Mouse (Mus musculus): ENCODE results near the gene Gm39115. TPM values are rescaled to one million over a fixed set of nuclear protein-coding genes. Genes with fewer than 3 reads are reported as not detected.
"Not testable (repeated sequence)": the region's sequence is repeated elsewhere in the genome, so short reads cannot be mapped to it uniquely, and the experiment has no call there.

Gm39115 gene
- total and polyA plus RNA-seq, 3 experiments: not detected

- H3K9me3 ChIP-seq (replicated peaks; ENCODE audit: low read length); H3K27ac ChIP-seq (ENCODE audit: insufficient read depth, low read depth); in situ Hi-C loops (cut with MboI; ENCODE audit: low pct_ligation_motif_present, low pct_unique_long_range_greater_than_20kb, low sequenced_read_pairs); H3K4me1 ChIP-seq (ENCODE audit: control insufficient read depth in 1 of 2, insufficient read depth in 2 of 2); H3K4me2 ChIP-seq (ENCODE audit: insufficient read depth, low read depth, poor library complexity, severe bottlenecking); H3K79me2 ChIP-seq (replicated peaks; ENCODE audit: control insufficient read depth, extremely low read depth, insufficient read depth, poor library complexity, severe bottlenecking); dilution Hi-C loops (cut with MboI; ENCODE audit: extremely low pct_ligation_motif_present, extremely low pct_unique_long_range_greater_than_20kb, low sequenced_read_pairs); H3K4me3 ChIP-seq (replicated peaks in 1 of 3; ENCODE audit: low read depth in 2 of 3, low read length in 2 of 3, poor library complexity in 1 of 3); H3K9ac ChIP-seq (ENCODE audit: insufficient read depth, low read depth); DNase-seq (ENCODE audit: extremely low read depth); H3K36me3 ChIP-seq (replicated peaks in 1 of 2; ENCODE audit: control insufficient read depth in 1 of 2, insufficient read depth in 1 of 2, low read length in 1 of 2): not testable (repeated sequence)
- H3K27me3 ChIP-seq (replicated peaks): peaks cover 63% of the 10 kb centered on the region
Measured at GRCm38 (mm10) chr7:142143506-142144010, 7.7 kb upstream of the Gm39115 start.

GRCm38 (mm10) chr7:142140696-142141095 is 4.9 kb upstream of the Gm39115 start:
- H3K4me2 ChIP-seq (ENCODE audit: insufficient read depth, low read depth, poor library complexity, severe bottlenecking): no peak overlapping the region
- no peaks in the 10 kb centered on the region for H3K4me1 ChIP-seq (ENCODE audit: control insufficient read depth in 1 of 2, insufficient read depth in 2 of 2)
- no peak overlapping the region for H3K9ac ChIP-seq (ENCODE audit: insufficient read depth, low read depth)
- H3K9me3 ChIP-seq (replicated peaks; ENCODE audit: low read length): peaks cover 3% of the 10 kb centered on the region
- DNase-seq (ENCODE audit: extremely low read depth): no peak
- in situ Hi-C loops (cut with MboI; ENCODE audit: low pct_ligation_motif_present, low pct_unique_long_range_greater_than_20kb, low sequenced_read_pairs): no loop called here
- no peak overlapping the region for H3K4me3 ChIP-seq (replicated peaks in 1 of 3; ENCODE audit: low read depth in 2 of 3, low read length in 2 of 3, poor library complexity in 1 of 3)
- H3K27ac ChIP-seq (ENCODE audit: insufficient read depth, low read depth): no peak overlapping the region
- H3K79me2 ChIP-seq (replicated peaks; ENCODE audit: control insufficient read depth, extremely low read depth, insufficient read depth, poor library complexity, severe bottlenecking): no peaks in the 10 kb centered on the region
- TF ChIP-seq PAX5 (IDR thresholded peaks at IDR 0.05; ENCODE audit: low read length) (no peak), MAZ (IDR thresholded peaks at IDR 0.05; ENCODE audit: low read depth, low read length) (no peak), ZC3H11A (IDR thresholded peaks at IDR 0.05; ENCODE audit: low read depth, low read length) (no peak), JUN (IDR thresholded peaks at IDR 0.05; ENCODE audit: insufficient read depth, low read depth, low read length) (no peak), SIN3A (IDR thresholded peaks at IDR 0.05; ENCODE audit: low read length) (no peak), HCFC1 (IDR thresholded peaks at IDR 0.05; ENCODE audit: low read depth, low read length) (no peak), CHD2 (IDR thresholded peaks at IDR 0.05; ENCODE audit: low read length) (no peak)
- no peaks in the 10 kb centered on the region for H3K36me3 ChIP-seq (replicated peaks in 1 of 2; ENCODE audit: control insufficient read depth in 1 of 2, insufficient read depth in 1 of 2, low read length in 1 of 2)
- dilution Hi-C loops (cut with MboI; ENCODE audit: extremely low pct_ligation_motif_present, extremely low pct_unique_long_range_greater_than_20kb, low sequenced_read_pairs): no loop called here
- peaks cover 61% of the 10 kb centered on the region for H3K27me3 ChIP-seq (replicated peaks)

- in situ Hi-C loops (cut with MboI; ENCODE audit: low pct_ligation_motif_present, low pct_unique_long_range_greater_than_20kb, low sequenced_read_pairs): no loop called here
- H3K27ac ChIP-seq (ENCODE audit: insufficient read depth, low read depth): no peak overlapping the region
Measured at GRCm38 (mm10) chr7:142134206-142134995, 1.4 kb downstream of the Gm39115 start.

More at GRCm38 (mm10) chr7:142134206-142134995, 1.4 kb downstream of the Gm39115 start:
- Histone ChIP-seq H3K4me1 (ENCODE audit: control insufficient read depth in 1 of 2, insufficient read depth in 2 of 2) (no peaks in the 10 kb centered on the region), H3K9ac (ENCODE audit: insufficient read depth, low read depth) (no peak overlapping the region), H3K9me3 (replicated peaks; ENCODE audit: low read length) (no peaks in the 10 kb centered on the region), H3K4me3 (replicated peaks in 1 of 3; ENCODE audit: low read depth in 2 of 3, low read length in 2 of 3, poor library complexity in 1 of 3) (no peak overlapping the region), H3K79me2 (replicated peaks; ENCODE audit: control insufficient read depth, extremely low read depth, insufficient read depth, poor library complexity, severe bottlenecking) (no peaks in the 10 kb centered on the region), H3K36me3 (replicated peaks in 1 of 2; ENCODE audit: control insufficient read depth in 1 of 2, insufficient read depth in 1 of 2, low read length in 1 of 2) (no peaks in the 10 kb centered on the region), H3K4me2 (ENCODE audit: insufficient read depth, low read depth, poor library complexity, severe bottlenecking) (no peak overlapping the region), H3K27me3 (replicated peaks) (peaks cover 74% of the 10 kb centered on the region)
- no peak for DNase-seq (ENCODE audit: extremely low read depth)
- TF ChIP-seq USF2 (conservative IDR thresholded peaks at IDR 0.05; ENCODE audit: low read depth, low read length) (no peak), CTCF (conservative IDR thresholded peaks at IDR 0.05 in 1 of 2, IDR thresholded peaks at IDR 0.05 in 1 of 2; ENCODE audit: low read depth in 2 of 2, low read length in 2 of 2) (peak in 1 of 2 experiments; percentile 33; a peak in 1 of 4 replicates), ZMIZ1 (IDR thresholded peaks at IDR 0.05; ENCODE audit: low read depth, low read length) (no peak), RAD21 (IDR thresholded peaks at IDR 0.05; ENCODE audit: low read depth, low read length) (peak; percentile 30), MAX (IDR thresholded peaks at IDR 0.05; ENCODE audit: low read length) (no peak), KAT2A (IDR thresholded peaks at IDR 0.05; ENCODE audit: insufficient replicate concordance, low read length) (no peak), MEF2A (IDR thresholded peaks at IDR 0.05; ENCODE audit: borderline replicate concordance, low read depth, low read length) (no peak), PAX5 (IDR thresholded peaks at IDR 0.05; ENCODE audit: low read length) (no peak)
- dilution Hi-C loops (cut with MboI; ENCODE audit: extremely low pct_ligation_motif_present, extremely low pct_unique_long_range_greater_than_20kb, low sequenced_read_pairs): no loop called here
